Mouse (Mus musculus) brain, embryonic 14.5 days (tissue): ENCODE measurements around the gene Kank4. TPM values are rescaled to one million over a fixed set of nuclear protein-coding genes. Genes with fewer than 3 reads are reported as not detected.
A peak's percentile ranks its signal among the peaks of the same experiment; 100 is the strongest.

ENCODE experiments used
- DNase-seq: peaks from one replicate; pipeline ENCODE4 v3.0.0-alpha.2; 2011; ENCODE audit warnings: low read depth
- CTCF ChIP-seq: fragments of 200-500 bp; IDR thresholded peaks from 2 replicates; pipeline ENCODE4 v1.5.1; 2012; ENCODE audit warnings: inconsistent platforms, mild to moderate bottlenecking, moderate library complexity, borderline replicate concordance; ENCODE audit not compliant: insufficient read depth, insufficient read length; ENCODE audit errors: extremely low read depth
- POLR2A ChIP-seq: fragments of 200-500 bp; IDR thresholded peaks from 2 replicates; pipeline ENCODE4 v1.6.1; 2012; ENCODE audit warnings: mild to moderate bottlenecking, inconsistent platforms, borderline replicate concordance; ENCODE audit not compliant: poor library complexity, insufficient read depth, insufficient read length, severe bottlenecking; ENCODE audit errors: extremely low read depth
- polyA plus RNA-seq: library from polyadenylated mRNA; depleted of rRNA; stranded (reverse); fragments of >200 nt; gene quantifications from 2 replicates; pipeline ENCODE4 v1.2.3, GENCODE M21; 2012; rRNA removed

Gene Kank4
- polyA plus RNA-seq, 1 experiment: 3.2 TPM

DNA sequence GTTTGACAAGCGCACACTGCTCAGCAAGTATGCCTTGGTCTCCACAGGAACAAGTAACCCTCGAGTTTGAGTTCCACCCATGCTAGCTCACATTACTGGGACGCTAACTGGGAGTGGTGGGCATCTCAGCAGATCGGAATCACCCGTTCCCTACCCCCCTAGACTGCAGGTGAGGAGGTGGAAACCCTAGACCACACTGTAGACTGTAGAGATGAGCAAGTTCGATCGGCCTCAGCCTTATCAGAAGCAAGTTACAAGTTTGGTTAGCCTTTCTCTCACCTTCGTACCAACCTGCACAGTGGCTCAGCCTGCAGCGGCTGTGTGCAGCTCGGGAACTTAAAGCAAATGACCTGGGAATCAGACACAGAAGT lies 98.8 kb downstream of the Kank4 start:
- DNase-seq: no peak
- TF ChIP-seq CTCF (no peak), POLR2A (no peak)

DNA sequence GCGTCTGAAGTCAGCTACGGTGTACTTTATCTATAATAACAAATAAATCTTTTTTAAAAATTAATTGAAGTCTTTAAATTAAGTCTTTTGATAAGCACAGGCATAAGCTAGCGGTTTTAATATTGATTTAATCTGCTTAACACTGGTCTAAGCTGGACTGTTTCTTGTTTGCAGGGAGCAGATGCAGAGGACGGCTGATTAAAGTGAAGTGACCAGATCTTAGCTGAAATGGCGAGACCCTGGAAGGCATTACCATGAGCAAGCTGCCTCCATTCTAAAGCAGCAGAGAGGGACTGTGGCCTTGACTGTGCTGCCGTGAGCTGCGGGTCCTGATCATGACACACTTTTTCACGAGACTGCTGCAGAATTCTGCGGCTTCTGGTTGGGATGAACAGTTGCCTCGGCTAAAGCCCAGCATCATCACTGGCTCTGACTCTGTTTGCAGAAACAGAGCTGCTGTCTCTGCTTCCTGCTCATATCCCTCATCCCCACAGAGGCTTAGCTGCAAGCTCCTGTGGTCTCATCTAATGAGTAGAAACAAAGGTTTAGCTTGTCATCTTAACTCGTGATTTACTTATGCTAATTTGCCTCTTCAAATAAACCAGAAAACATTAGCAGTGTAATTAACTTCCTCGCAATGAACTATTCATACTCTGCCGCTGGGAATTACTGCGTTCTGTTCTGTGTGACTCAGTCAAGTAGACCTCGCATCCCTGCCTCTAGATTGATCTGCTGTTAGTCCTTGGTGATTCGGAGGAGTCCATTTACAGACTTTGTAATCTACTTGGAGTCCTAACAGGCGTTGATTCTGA lies 99.4 kb downstream of the Kank4 start:
- peak; percentile 59 for DNase-seq
- TF ChIP-seq CTCF (no peak), POLR2A (no peak)

DNA sequence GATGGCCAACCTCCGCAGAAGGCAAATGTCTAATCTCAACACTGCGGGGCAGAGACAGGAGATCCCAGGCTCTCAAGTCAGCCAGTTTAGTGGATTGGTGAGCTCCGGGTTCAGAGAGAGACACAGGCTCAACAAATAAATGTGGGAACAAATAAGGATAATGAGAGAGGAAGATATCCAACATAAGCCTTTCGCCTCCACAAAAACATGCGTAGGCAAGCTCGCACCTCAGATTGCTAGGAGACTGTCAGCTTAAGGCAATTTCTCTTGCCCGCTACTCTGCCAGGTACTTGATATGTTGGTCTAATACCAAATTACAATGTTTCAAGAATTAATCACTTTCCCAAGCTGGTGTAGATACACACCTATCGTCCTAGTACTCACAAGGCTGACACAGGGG lies 106.4 kb downstream of the Kank4 start:
- no peak for TF ChIP-seq POLR2A
- TF ChIP-seq CTCF: no peak

More for the DNA sequence above, 106.4 kb downstream of the Kank4 start:
- no peak for DNase-seq

Other genes starting within 250 kb of the Kank4 start
- gene L1td1, start 90.8 kb downstream of the Kank4 start, polyA plus RNA-seq: 0.04 and 0.31 TPM in 2 replicates
- not detected in 2 replicates for gene I0C0044D17Rik, start 6.3 kb upstream of the Kank4 start, polyA plus RNA-seq
- 31.5 and 49.8 TPM in 2 replicates for gene Usp1, start 106.3 kb upstream of the Kank4 start, polyA plus RNA-seq
- not detected in 2 replicates for gene Angptl3, start 213.4 kb upstream of the Kank4 start, polyA plus RNA-seq